In genomic region chr8:87473940-87474339, GRCm38 (mm10) we compare ENCODE assay signal across 9 mouse cellular contexts. TPM values are rescaled to one million over a fixed set of nuclear protein-coding genes. Genes with fewer than 3 reads are reported as not detected.
DNase-seq lines count a peak whose midpoint lies in the region; ATAC-seq and TF ChIP-seq lines count a peak whose summit lies in the region.
"Had no signal": no experiment of that assay in that cellular context is flagged by ENCODE, and none has a peak within 500 bp of the region (broad histone marks: within the 10 kb centered on the region; RNA-seq: fewer than 3 reads in every experiment).

No protein-coding gene starts in this region.

- H3K4me2 ChIP-seq in kidney, postnatal 0 days (ENCODE audit: low read length): no peak overlapping the region
- peak overlapping the region; percentile 90 for H3K4me2 ChIP-seq in hindbrain, embryonic 15.5 days
- H3K4me2 ChIP-seq in neural tube, embryonic 14.5 days (ENCODE audit: low read depth, low read length): peak overlapping the region; percentile 90
- H3K4me2 ChIP-seq in heart, embryonic 12.5 days: no peak overlapping the region

- peak; percentile 35; the same call in 1 of the 2 replicates for TF ChIP-seq CTCF in kidney, postnatal 0 days (IDR thresholded peaks at IDR 0.05; ENCODE audit: low read depth)

- H3K36me3 ChIP-seq in kidney, postnatal 0 days (ENCODE audit: insufficient read depth, low read length): no peaks in the 10 kb centered on the region
- H3K36me3 ChIP-seq in embryonic facial prominence, embryonic 10.5 days (replicated peaks): no peaks in the 10 kb centered on the region
- H3K36me3 ChIP-seq in hindbrain, embryonic 15.5 days: no peaks in the 10 kb centered on the region
- no peaks in the 10 kb centered on the region for H3K36me3 ChIP-seq in neural tube, embryonic 14.5 days (ENCODE audit: control insufficient read depth, insufficient read depth, low read length)
- no peaks in the 10 kb centered on the region for H3K36me3 ChIP-seq in heart, embryonic 12.5 days
- H3K36me3 ChIP-seq: liver, embryonic 12.5 days had no signal

- no peak overlapping the region for H3K9ac ChIP-seq in kidney, postnatal 0 days (ENCODE audit: low read depth, low read length)
- no peak overlapping the region for H3K9ac ChIP-seq in hindbrain, embryonic 15.5 days
- no peak overlapping the region for H3K9ac ChIP-seq in neural tube, embryonic 14.5 days (replicated peaks; ENCODE audit: low read depth, low read length)
- no peak overlapping the region for H3K9ac ChIP-seq in heart, embryonic 12.5 days
- H3K9ac ChIP-seq: liver, embryonic 12.5 days had no signal

- H3K27ac ChIP-seq in kidney, postnatal 0 days: no peak overlapping the region
- H3K27ac ChIP-seq in embryonic facial prominence, embryonic 10.5 days (replicated peaks): no peak overlapping the region
- no peak overlapping the region for H3K27ac ChIP-seq in hindbrain, embryonic 15.5 days (replicated peaks)
- no peak overlapping the region for H3K27ac ChIP-seq in neural tube, embryonic 14.5 days (ENCODE audit: low read depth, low read length)
- no peak overlapping the region for H3K27ac ChIP-seq in heart, embryonic 12.5 days (ENCODE audit: poor library complexity, severe bottlenecking)
- H3K27ac ChIP-seq: liver, embryonic 12.5 days had no signal

- ATAC-seq in kidney, postnatal 0 days (replicated peaks; ENCODE audit: low FRiP score, low read depth): no peak
- no peak for ATAC-seq in hindbrain, embryonic 15.5 days (ENCODE audit: low FRiP score, low read depth)
- no peak for ATAC-seq in neural tube, embryonic 14.5 days (ENCODE audit: low read depth)
- ATAC-seq in heart, embryonic 12.5 days (ENCODE audit: insufficient number of reproducible peaks, low FRiP score): no peak
- ATAC-seq: liver, embryonic 12.5 days had no signal

- H3K4me3 ChIP-seq in kidney, postnatal 0 days (replicated peaks; ENCODE audit: low read depth, low read length): no peak overlapping the region
- H3K4me3 ChIP-seq in embryonic facial prominence, embryonic 10.5 days: peak overlapping the region; percentile 69
- H3K4me3 ChIP-seq in hindbrain, embryonic 15.5 days: peak overlapping the region; percentile 84
- peak overlapping the region; percentile 65 for H3K4me3 ChIP-seq in neural tube, embryonic 14.5 days (ENCODE audit: low read depth, low read length)
- H3K4me3 ChIP-seq in heart, embryonic 12.5 days: no peak overlapping the region

- no peak for DNase-seq in kidney, postnatal 0 days (ENCODE audit: low spot score)
- DNase-seq in kidney, adult 9 months: no peak
- no peak for DNase-seq in embryonic facial prominence, embryonic 10.5 days (ENCODE audit: low spot score)
- no peak for DNase-seq in retina, postnatal 1 day
- DNase-seq in adrenal gland, postnatal 36 days: no peak

- peaks cover 12% of the 10 kb centered on the region; the same call in 1 of the 2 replicates for H3K4me1 ChIP-seq in kidney, postnatal 0 days (replicated peaks; ENCODE audit: insufficient read depth, low read length)
- peaks cover 44% of the 10 kb centered on the region for H3K4me1 ChIP-seq in embryonic facial prominence, embryonic 10.5 days
- H3K4me1 ChIP-seq in hindbrain, embryonic 15.5 days (replicated peaks): peaks cover 40% of the 10 kb centered on the region
- H3K4me1 ChIP-seq in neural tube, embryonic 14.5 days (ENCODE audit: control insufficient read depth, insufficient read depth, low read length): peaks cover 16% of the 10 kb centered on the region
- peaks cover 35% of the 10 kb centered on the region for H3K4me1 ChIP-seq in heart, embryonic 12.5 days (replicated peaks)

- 37% methylated on average over 2 of the region's 2 CpGs for whole genome bisulfite sequencing in kidney, postnatal 0 days
- WGBS in embryonic facial prominence, embryonic 10.5 days: 31% methylated on average over 2 of the region's 2 CpGs
- 41% methylated on average over 2 of the region's 2 CpGs for WGBS in hindbrain, embryonic 15.5 days
- 33% methylated on average over 2 of the region's 2 CpGs for WGBS in neural tube, embryonic 14.5 days
- WGBS in heart, embryonic 12.5 days: 45% methylated on average over 2 of the region's 2 CpGs

- H3K9me3 ChIP-seq in kidney, postnatal 0 days (replicated peaks; ENCODE audit: low read length): no peaks in the 10 kb centered on the region
- no peaks in the 10 kb centered on the region for H3K9me3 ChIP-seq in embryonic facial prominence, embryonic 10.5 days
- H3K9me3 ChIP-seq in hindbrain, embryonic 15.5 days: no peaks in the 10 kb centered on the region
- no peaks in the 10 kb centered on the region for H3K9me3 ChIP-seq in neural tube, embryonic 14.5 days (ENCODE audit: control insufficient read depth, low read length)
- no peaks in the 10 kb centered on the region for H3K9me3 ChIP-seq in heart, embryonic 12.5 days (replicated peaks)
- H3K9me3 ChIP-seq: liver, embryonic 12.5 days had no signal

- peaks cover 72% of the 10 kb centered on the region for H3K27me3 ChIP-seq in kidney, postnatal 0 days (ENCODE audit: insufficient read depth, low read length)
- peaks cover 87% of the 10 kb centered on the region for H3K27me3 ChIP-seq in embryonic facial prominence, embryonic 10.5 days (replicated peaks; ENCODE audit: low read depth, poor library complexity, severe bottlenecking)
- peaks cover 17% of the 10 kb centered on the region; the same call in 1 of the 2 replicates for H3K27me3 ChIP-seq in hindbrain, embryonic 15.5 days
- peaks cover 14% of the 10 kb centered on the region for H3K27me3 ChIP-seq in neural tube, embryonic 14.5 days (ENCODE audit: control insufficient read depth, insufficient read depth, low read length)
- peaks cover 77% of the 10 kb centered on the region for H3K27me3 ChIP-seq in heart, embryonic 12.5 days (replicated peaks)

RNA-seq across cellular contexts. Expression of gene Cbln1, which starts 1.5 kb away (rescaled TPM):
- 0.12 TPM in 1 of 2 replicates, not detected in the other for polyA plus RNA-seq in kidney, postnatal 0 days (2015; fragmentation: Nextera tagmentation; extraction: Ambion mirVana)
- polyA plus RNA-seq in embryonic facial prominence, embryonic 10.5 days (2016; fragmentation: Nextera tagmentation; extraction: Ambion mirVana): 0.95 and 1.1 TPM in 2 replicates
- 34.4 and 37.0 TPM in 2 replicates for polyA plus RNA-seq in hindbrain, embryonic 15.5 days (2015; fragmentation: Nextera tagmentation; extraction: Ambion mirVana)
- 32.8 and 36.6 TPM in 2 replicates for polyA plus RNA-seq in neural tube, embryonic 14.5 days (2014; fragmentation: Nextera tagmentation; extraction: Ambion mirVana)
- total RNA-seq in adrenal gland, postnatal 36 days (2021): 1 to 10 TPM in 1 of 2 experiments, not detected in 1; 1.4 TPM
- 0.17 and 0.27 TPM in 2 replicates for polyA plus RNA-seq in heart, embryonic 12.5 days (2016; fragmentation: Nextera tagmentation; extraction: Ambion mirVana)
- polyA plus RNA-seq: liver, embryonic 12.5 days had no signal

Comparison
In these comparisons a context has a peak if more than half of its experiments do, and no peak if none do; other contexts are left out.
1. H3K4me2 ChIP-seq: peak in hindbrain, embryonic 15.5 days (single experiment) and neural tube, embryonic 14.5 days (single experiment); none in kidney, postnatal 0 days (single experiment) and heart, embryonic 12.5 days (single experiment).
2. H3K4me3 ChIP-seq: peak in embryonic facial prominence, embryonic 10.5 days (single experiment), hindbrain, embryonic 15.5 days (single experiment) and neural tube, embryonic 14.5 days (single experiment); none in kidney, postnatal 0 days (single experiment) and heart, embryonic 12.5 days (single experiment).
3. RNA of gene Cbln1, which starts 1.5 kb away (polyA plus RNA-seq): 34.4 to 37.0 TPM in hindbrain, embryonic 15.5 days and 32.8 to 36.6 TPM in neural tube, embryonic 14.5 days; 0.95 to 1.1 TPM in embryonic facial prominence, embryonic 10.5 days, 0.17 to 0.27 TPM in heart, embryonic 12.5 days and 0.12 TPM in kidney, postnatal 0 days; every median in the first group is over 10 times any median in the second.